ENCODE assay signal across 7 mouse cellular contexts in the genomic region with DNA sequence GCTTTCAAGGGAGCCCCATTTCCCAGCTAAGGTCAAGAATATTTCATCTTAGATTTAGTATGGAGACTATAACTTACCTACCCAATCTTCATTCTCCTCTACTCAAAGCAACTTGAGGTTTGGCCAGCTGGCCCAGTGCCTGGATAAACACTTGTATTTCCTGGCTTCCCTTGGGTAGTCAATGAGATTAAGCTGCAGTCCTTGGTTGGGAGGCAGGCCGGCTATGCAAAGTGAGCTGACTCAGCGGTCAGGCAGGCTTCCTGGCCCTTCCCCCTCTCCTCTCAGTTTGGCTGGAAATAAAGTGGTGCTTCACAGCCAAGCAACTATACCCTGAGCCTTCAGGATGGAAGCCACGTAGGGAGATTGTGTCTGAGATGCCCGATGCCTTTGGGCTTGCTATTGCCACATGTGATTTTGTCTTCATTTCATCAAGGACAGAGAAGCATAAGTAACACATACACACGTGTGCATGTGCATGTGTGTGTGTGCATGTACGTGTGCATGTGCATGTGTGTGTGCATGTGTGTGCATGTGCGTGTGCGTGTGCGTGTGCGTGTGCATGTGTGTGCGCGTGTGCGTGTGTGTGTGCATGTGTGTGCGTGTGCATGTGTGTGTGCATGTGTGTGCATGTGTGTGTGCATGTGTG.
DNase-seq lines count a peak whose midpoint lies in the region; ATAC-seq and TF ChIP-seq lines count a peak whose summit lies in the region.

No protein-coding gene starts in this region.

- H3K9me3 ChIP-seq in embryonic facial prominence, embryonic 12.5 days = no peaks in the 10 kb centered on the region
- no peaks in the 10 kb centered on the region for H3K9me3 ChIP-seq in neural tube, embryonic 11.5 days (ENCODE audit: control insufficient read depth, low read length)

- DNase-seq in adrenal gland, adult 18-20 months (ENCODE audit: low spot score in 2 of 2) = peak; percentile 54 to 66
- DNase-seq in heart, adult 8-10 months (ENCODE audit: low spot score) = peak; percentile 75
- peak; percentile 74 for DNase-seq in kidney, adult 18-20 months
- DNase-seq in liver, adult 2 months (ENCODE audit: extremely low read depth, low read depth, low spot score) = peak; percentile 76
- DNase-seq in neural tube, embryonic 11.5 days (ENCODE audit: low spot score) = peak; percentile 59
- peak; percentile 72 for DNase-seq in urinary bladder, postnatal 4 days (ENCODE audit: low spot score in 2 of 2)

- no peak overlapping the region for H3K4me2 ChIP-seq in embryonic facial prominence, embryonic 12.5 days (replicated peaks)
- no peak overlapping the region for H3K4me2 ChIP-seq in neural tube, embryonic 11.5 days (ENCODE audit: low read depth)

- WGBS in embryonic facial prominence, embryonic 12.5 days = 68% methylated on average over 14 of the region's 14 CpGs
- 68% methylated on average over 14 of the region's 14 CpGs for WGBS in liver, adult 2 months
- 70% methylated on average over 14 of the region's 14 CpGs for WGBS in neural tube, embryonic 11.5 days

- no peaks in the 10 kb centered on the region for H3K27me3 ChIP-seq in embryonic facial prominence, embryonic 12.5 days
- H3K27me3 ChIP-seq in liver, adult 2 months (ENCODE audit: control insufficient read depth, insufficient read depth, low read length) = no peaks in the 10 kb centered on the region
- H3K27me3 ChIP-seq in neural tube, embryonic 11.5 days (ENCODE audit: control insufficient read depth, insufficient read depth, low read length) = no peaks in the 10 kb centered on the region

- no peaks in the 10 kb centered on the region for H3K36me3 ChIP-seq in embryonic facial prominence, embryonic 12.5 days
- H3K36me3 ChIP-seq in liver, adult 2 months (ENCODE audit: control insufficient read depth, insufficient read depth, low read length) = no peaks in the 10 kb centered on the region
- no peaks in the 10 kb centered on the region for H3K36me3 ChIP-seq in neural tube, embryonic 11.5 days (ENCODE audit: control insufficient read depth, insufficient read depth, low read length)

- peak overlapping the region; percentile 75 for H3K27ac ChIP-seq in embryonic facial prominence, embryonic 12.5 days
- H3K27ac ChIP-seq in liver, adult 2 months (replicated peaks; ENCODE audit: insufficient read depth, low read depth, low read length) = no peak overlapping the region
- H3K27ac ChIP-seq in neural tube, embryonic 11.5 days (ENCODE audit: low read depth, low read length) = no peak overlapping the region

- H3K4me3 ChIP-seq in embryonic facial prominence, embryonic 12.5 days = no peak overlapping the region
- H3K4me3 ChIP-seq in liver, adult 2 months (ENCODE audit: insufficient read depth, low read depth, low read length) = no peak overlapping the region
- H3K4me3 ChIP-seq in neural tube, embryonic 11.5 days (ENCODE audit: low read depth, low read length) = no peak overlapping the region

- no peak overlapping the region for H3K9ac ChIP-seq in embryonic facial prominence, embryonic 12.5 days
- H3K9ac ChIP-seq in liver, adult 2 months (ENCODE audit: low read depth, low read length) = no peak overlapping the region
- no peak overlapping the region for H3K9ac ChIP-seq in neural tube, embryonic 11.5 days (ENCODE audit: low read length)

- no peaks in the 10 kb centered on the region for H3K79me2 ChIP-seq in liver, adult 2 months (ENCODE audit: control insufficient read depth, insufficient read depth, low read length)

- ATAC-seq in embryonic facial prominence, embryonic 12.5 days (ENCODE audit: insufficient number of reproducible peaks, insufficient read depth, low FRiP score, low TSS enrichment) = peak; percentile 91
- no peak for ATAC-seq in neural tube, embryonic 11.5 days (ENCODE audit: insufficient read depth, low FRiP score, low TSS enrichment)

- no peak for TF ChIP-seq CTCF in liver, adult 2 months (IDR thresholded peaks at IDR 0.05; ENCODE audit: low read depth, low read length)

- TF ChIP-seq POLR2A in liver, adult 2 months (IDR thresholded peaks at IDR 0.05; ENCODE audit: extremely low read depth, insufficient read depth, low read length) = no peak

- peaks cover 13% of the 10 kb centered on the region for H3K4me1 ChIP-seq in embryonic facial prominence, embryonic 12.5 days
- peaks cover 7% of the 10 kb centered on the region for H3K4me1 ChIP-seq in liver, adult 2 months (ENCODE audit: control insufficient read depth, insufficient read depth, low read length)
- no peaks in the 10 kb centered on the region for H3K4me1 ChIP-seq in neural tube, embryonic 11.5 days (ENCODE audit: control insufficient read depth, insufficient read depth, low read length)
